Mouse (Mus musculus) hindbrain, embryonic 16.5 days (tissue): ENCODE data around the gene Psip1. TPM values are rescaled to one million over a fixed set of nuclear protein-coding genes. Genes with fewer than 3 reads are reported as not detected.
"Not testable (repeated sequence)": the region's sequence is repeated elsewhere in the genome, so short reads cannot be mapped to it uniquely, and the experiment has no call there.

Experiments used
- ATAC-seq: fragments of 200-750 bp; cut with Nextera tagmentation; 2 replicates; pipeline ENCODE4 v1.8.0; 2017; ENCODE audit warnings: moderate TSS enrichment, moderate library complexity
- H3K27ac ChIP-seq: fragments of 300-500 bp; sonication (generic); 2 replicates; pipeline ENCODE4 v1.5.1; 2014; ENCODE audit warnings: low read depth, mild to moderate bottlenecking, control low read depth, low read length, moderate library complexity
- H3K27me3 ChIP-seq: fragments of 300-500 bp; sonication (generic); replicated peaks from 2 replicates; pipeline ENCODE4 v1.6.1; 2014; ENCODE audit warnings: low read length; ENCODE audit not compliant: control insufficient read depth, insufficient read depth
- H3K36me3 ChIP-seq: fragments of 300-500 bp; sonication (generic); 2 replicates; pipeline ENCODE4 v1.6.1; 2014; ENCODE audit warnings: mild to moderate bottlenecking, low read length, moderate library complexity, mixed read lengths; ENCODE audit not compliant: control insufficient read depth, insufficient read depth
- H3K4me1 ChIP-seq: fragments of 300-500 bp; sonication (generic); 2 replicates; pipeline ENCODE4 v1.6.1; 2014; ENCODE audit warnings: low read depth, low read length; ENCODE audit not compliant: control insufficient read depth, insufficient read depth
- H3K4me2 ChIP-seq: fragments of 300-500 bp; sonication (generic); 2 replicates; pipeline ENCODE4 v1.6.1; 2014; ENCODE audit warnings: mild to moderate bottlenecking, low read length, control low read depth, moderate library complexity
- H3K4me3 ChIP-seq: fragments of 300-500 bp; sonication (generic); 2 replicates; pipeline ENCODE4 v1.5.1; 2014; ENCODE audit warnings: mild to moderate bottlenecking, low read length, control low read depth, moderate library complexity
- H3K9ac ChIP-seq: fragments of 300-500 bp; sonication (generic); 2 replicates; pipeline ENCODE4 v1.6.1; 2014; ENCODE audit warnings: low read depth, mild to moderate bottlenecking, control low read depth, low read length, moderate library complexity
- H3K9me3 ChIP-seq: fragments of 300-500 bp; sonication (generic); 2 replicates; pipeline ENCODE4 v1.6.1; 2014; ENCODE audit warnings: mild to moderate bottlenecking, low read length, moderate library complexity; ENCODE audit not compliant: control insufficient read depth
- WGBS: fragments of 180-500 bp; shearing (Covaris S2); extraction: QIAGEN DNeasy Blood & Tissue Kit; methylation state at CpG from one replicate; pipeline ENCODE4 v1.1.7; 2014; 5-methylcytosine and 5-hydroxymethylcytosine counted together
- polyA plus RNA-seq: library from polyadenylated mRNA; unstranded; fragments of >200 nt; fragmentation: Nextera tagmentation; extraction: Ambion mirVana; gene quantifications from 2 replicates; pipeline ENCODE4 v1.2.1, GENCODE M21; 2015

The Psip1 gene
- polyA plus RNA-seq, 1 experiment from 2014 or later = 227 TPM

GRCm38 (mm10) chr4:83512644-83513043 is 26.4 kb upstream of the Psip1 start:
- no peak for ATAC-seq
- H3K36me3 ChIP-seq = no peaks in the 10 kb centered on the region
- no peak overlapping the region for H3K9ac ChIP-seq
- no peaks in the 10 kb centered on the region for H3K9me3 ChIP-seq
- 75% methylated on average over 2 of the region's 2 CpGs for WGBS
- H3K4me1 ChIP-seq = no peaks in the 10 kb centered on the region
- no peak overlapping the region for H3K27ac ChIP-seq
- no peaks in the 10 kb centered on the region for H3K27me3 ChIP-seq
- H3K4me2 ChIP-seq = no peak overlapping the region
- H3K4me3 ChIP-seq = no peak overlapping the region

GRCm38 (mm10) chr4:83512217-83512616 is 26.0 kb upstream of the Psip1 start:
- H3K9ac ChIP-seq = no peak overlapping the region
- no peak overlapping the region for H3K4me3 ChIP-seq
- no peaks in the 10 kb centered on the region for H3K4me1 ChIP-seq
- H3K27me3 ChIP-seq = no peaks in the 10 kb centered on the region
- H3K9me3 ChIP-seq = no peaks in the 10 kb centered on the region
- no peaks in the 10 kb centered on the region for H3K36me3 ChIP-seq
- no peak overlapping the region for H3K4me2 ChIP-seq
- H3K27ac ChIP-seq = no peak overlapping the region
- WGBS = 86% methylated on average over 3 of the region's 3 CpGs
- no peak for ATAC-seq

- no peak overlapping the region for H3K4me2 ChIP-seq
- WGBS = 35% methylated on average over 8 of the region's 8 CpGs
- no peak overlapping the region for H3K27ac ChIP-seq
- H3K27me3 ChIP-seq = no peaks in the 10 kb centered on the region
- no peak for ATAC-seq
- no peak overlapping the region for H3K4me3 ChIP-seq
- H3K4me1 ChIP-seq = no peaks in the 10 kb centered on the region
- no peaks in the 10 kb centered on the region for H3K9me3 ChIP-seq
- H3K36me3 ChIP-seq = no peaks in the 10 kb centered on the region
- H3K9ac ChIP-seq = no peak overlapping the region
Measured at GRCm38 (mm10) chr4:83511083-83511482, 24.8 kb upstream of the Psip1 start.

GRCm38 (mm10) chr4:83509600-83509999 is 23.3 kb upstream of the Psip1 start:
- Histone ChIP-seq H3K27me3 (no peaks in the 10 kb centered on the region), H3K4me2 (no peak overlapping the region), H3K36me3 (no peaks in the 10 kb centered on the region), H3K9me3 (no peaks in the 10 kb centered on the region), H3K27ac (no peak overlapping the region), H3K9ac (no peak overlapping the region), H3K4me1 (no peaks in the 10 kb centered on the region), H3K4me3 (no peak overlapping the region)
- 60% methylated on average over 2 of the region's 2 CpGs for WGBS
- no peak for ATAC-seq

- Histone ChIP-seq H3K27me3 (no peaks in the 10 kb centered on the region), H3K9me3 (no peaks in the 10 kb centered on the region), H3K27ac (no peak overlapping the region), H3K4me3 (peak overlapping the region; percentile 44), H3K4me1 (no peaks in the 10 kb centered on the region), H3K36me3 (no peaks in the 10 kb centered on the region), H3K4me2 (peak overlapping the region; percentile 63), H3K9ac (peak overlapping the region; percentile 51)
- ATAC-seq = peak; percentile 80
- WGBS = 29% methylated on average over 7 of the region's 7 CpGs
Measured at GRCm38 (mm10) chr4:83501037-83501430, 14.8 kb upstream of the Psip1 start.

- ATAC-seq = peak; percentile 93
- H3K4me3 ChIP-seq = peak overlapping the region; percentile 44
- 7% methylated on average over 22 of the region's 22 CpGs for whole genome bisulfite sequencing
- no peaks in the 10 kb centered on the region for H3K27me3 ChIP-seq
- H3K4me1 ChIP-seq = no peaks in the 10 kb centered on the region
- H3K27ac ChIP-seq = peak overlapping the region; percentile 62
- H3K9me3 ChIP-seq = no peaks in the 10 kb centered on the region
- peak overlapping the region; percentile 63 for H3K4me2 ChIP-seq
- no peaks in the 10 kb centered on the region for H3K36me3 ChIP-seq
- H3K9ac ChIP-seq = peak overlapping the region; percentile 47
Measured at GRCm38 (mm10) chr4:83500154-83501036, 14.1 kb upstream of the Psip1 start.

- WGBS = 86% methylated on average over 5 of the region's 5 CpGs
- not testable (repeated sequence) for H3K27me3 ChIP-seq, ATAC-seq
Measured at GRCm38 (mm10) chr4:83497013-83497412, 10.8 kb upstream of the Psip1 start.

GRCm38 (mm10) chr4:83493112-83493511 is 6.9 kb upstream of the Psip1 start:
- no peaks in the 10 kb centered on the region for H3K9me3 ChIP-seq
- ATAC-seq = no peak
- H3K27me3 ChIP-seq = no peaks in the 10 kb centered on the region
- H3K36me3 ChIP-seq = no peaks in the 10 kb centered on the region
- WGBS = 91% methylated on average over 1 of the region's 1 CpGs
- no peak overlapping the region for H3K9ac ChIP-seq
- H3K4me1 ChIP-seq = no peaks in the 10 kb centered on the region
- H3K4me2 ChIP-seq = no peak overlapping the region
- H3K4me3 ChIP-seq = no peak overlapping the region
- no peak overlapping the region for H3K27ac ChIP-seq

More at GRCm38 (mm10) chr4:83497013-83497412, 10.8 kb upstream of the Psip1 start:
- H3K9me3 ChIP-seq, H3K27ac ChIP-seq, H3K36me3 ChIP-seq, H3K4me2 ChIP-seq, H3K4me1 ChIP-seq, H3K4me3 ChIP-seq, H3K9ac ChIP-seq: not testable (repeated sequence)

- Histone ChIP-seq H3K4me2 (no peak overlapping the region), H3K9me3 (no peaks in the 10 kb centered on the region), H3K27me3 (no peaks in the 10 kb centered on the region), H3K9ac (no peak overlapping the region), H3K27ac (no peak overlapping the region), H3K36me3 (no peaks in the 10 kb centered on the region), H3K4me1 (peaks cover 6% of the 10 kb centered on the region), H3K4me3 (no peak overlapping the region)
- 25% methylated on average over 5 of the region's 5 CpGs for WGBS
- no peak for ATAC-seq
Measured at GRCm38 (mm10) chr4:83489121-83489520, 2.9 kb upstream of the Psip1 start.
